Mouse (Mus musculus) midbrain, postnatal 0 days (tissue): ENCODE measurements at regions not wholly inside any gene's neighbourhood (a gene's known extent, or its start where the extent isn't known, plus 50 kb on each side); places are given as distances from the start of the nearest gene placed in this dataset.

ENCODE experiments used
- ATAC-seq: fragments of 200-750 bp; cut with Nextera tagmentation; 2 replicates; pipeline ENCODE4 v1.8.0; 2017; ENCODE audit warnings: moderate number of reproducible peaks, mild to moderate bottlenecking, moderate TSS enrichment, moderate library complexity; ENCODE audit not compliant: low FRiP score
- DNase-seq: peaks from one replicate; pipeline ENCODE4 v3.0.0-alpha.2; 2015; ENCODE audit warnings: low spot score
- H3K27ac ChIP-seq: fragments of 300-500 bp; sonication (generic); 2 replicates; pipeline ENCODE4 v1.5.1; 2014; ENCODE audit warnings: low read depth, mild to moderate bottlenecking, low read length, mixed read lengths
- H3K27me3 ChIP-seq: fragments of 300-500 bp; sonication (generic); 2 replicates; pipeline ENCODE4 v1.6.1; 2014; ENCODE audit warnings: low read length, control low read depth, mixed read lengths; ENCODE audit not compliant: insufficient read depth
- H3K36me3 ChIP-seq: fragments of 300-500 bp; sonication (generic); 2 replicates; pipeline ENCODE4 v1.6.1; 2014; ENCODE audit warnings: low read length, control low read depth, mixed read lengths; ENCODE audit not compliant: insufficient read depth
- H3K4me1 ChIP-seq: fragments of 300-500 bp; sonication (generic); 2 replicates; pipeline ENCODE4 v1.6.1; 2014; ENCODE audit warnings: mild to moderate bottlenecking, control low read depth, antibody characterized with exemption, low read length, mixed read lengths; ENCODE audit not compliant: insufficient read depth
- H3K4me2 ChIP-seq: fragments of 300-500 bp; sonication (generic); 2 replicates; pipeline ENCODE4 v1.6.1; 2014; ENCODE audit warnings: low read depth, mild to moderate bottlenecking, low read length, mixed read lengths; ENCODE audit not compliant: poor library complexity, severe bottlenecking
- H3K4me3 ChIP-seq: fragments of 300-500 bp; sonication (generic); 2 replicates; pipeline ENCODE4 v1.5.1; 2014; ENCODE audit warnings: low read depth, mild to moderate bottlenecking, low read length, moderate library complexity
- H3K9ac ChIP-seq: fragments of 300-500 bp; sonication (generic); replicated peaks from 2 replicates; pipeline ENCODE4 v1.6.1; 2014; ENCODE audit warnings: mild to moderate bottlenecking, low read length, moderate library complexity, mixed read lengths; ENCODE audit not compliant: poor library complexity, severe bottlenecking
- H3K9me3 ChIP-seq: fragments of 300-500 bp; sonication (generic); 2 replicates; pipeline ENCODE4 v1.6.1; 2016; ENCODE audit warnings: low read length, control low read depth
- CTCF ChIP-seq: IDR thresholded peaks from 2 replicates; pipeline ENCODE4 v1.5.1; 2016; ENCODE audit warnings: antibody characterized with exemption, mild to moderate bottlenecking
- WGBS: fragments of 180-500 bp; shearing (Covaris S2); extraction: QIAGEN DNeasy Blood & Tissue Kit; methylation state at CpG from one replicate; pipeline ENCODE4 v1.1.7; 2014; 5-methylcytosine and 5-hydroxymethylcytosine counted together

DNA sequence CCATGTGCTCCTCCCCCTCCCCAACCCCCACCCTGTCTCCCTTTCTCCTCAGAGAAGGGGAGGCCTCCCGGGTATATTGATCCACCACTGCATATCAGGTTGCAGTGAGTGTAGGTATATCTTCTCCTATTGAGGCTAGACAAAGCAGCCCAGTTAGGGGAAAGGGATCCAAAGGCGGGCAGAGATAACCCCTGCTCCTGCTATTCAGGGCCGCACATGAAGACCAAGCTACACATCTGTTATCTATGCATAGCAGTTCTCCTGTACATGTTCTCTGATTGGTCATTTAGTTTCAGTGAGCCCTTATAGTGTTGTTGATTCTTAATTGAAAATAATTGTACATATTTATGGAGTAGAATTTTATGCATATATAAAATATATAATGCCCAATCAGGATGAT lies 143.7 kb downstream of the Drd1 start:
- no peak overlapping the region for H3K27ac ChIP-seq
- no peaks in the 10 kb centered on the region for H3K27me3 ChIP-seq
- ATAC-seq = no peak
- no peak for TF ChIP-seq CTCF
- H3K36me3 ChIP-seq = no peaks in the 10 kb centered on the region
- no peak overlapping the region for H3K9ac ChIP-seq
- H3K4me2 ChIP-seq = no peak overlapping the region
- no peaks in the 10 kb centered on the region for H3K4me1 ChIP-seq
- H3K4me3 ChIP-seq = no peak overlapping the region
- DNase-seq = no peak
- 59% methylated on average over 3 of the region's 3 CpGs for WGBS
- no peaks in the 10 kb centered on the region for H3K9me3 ChIP-seq

DNA sequence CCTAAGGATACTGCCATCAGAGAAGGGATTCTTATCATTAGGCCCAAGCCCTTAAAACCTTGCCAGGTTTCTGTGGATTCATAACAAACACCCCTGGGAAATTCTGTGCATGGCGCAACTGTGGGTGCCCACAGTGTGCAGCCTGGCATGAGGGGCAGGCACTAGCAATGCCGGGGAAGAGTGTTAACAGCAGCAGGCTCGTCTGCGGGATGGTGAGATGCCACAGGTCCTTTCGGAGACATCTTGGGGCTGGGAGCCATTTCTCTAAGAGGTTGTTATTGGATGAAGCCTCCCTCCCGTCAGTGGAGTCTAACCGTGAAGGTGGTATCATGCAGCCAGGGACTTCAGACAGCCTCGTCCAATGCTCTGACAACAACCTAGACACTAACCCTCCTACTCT lies 144.2 kb downstream of the Drd1 start:
- Histone ChIP-seq H3K4me2 (no peak overlapping the region), H3K27ac (no peak overlapping the region), H3K9me3 (no peaks in the 10 kb centered on the region), H3K4me3 (no peak overlapping the region), H3K27me3 (no peaks in the 10 kb centered on the region), H3K36me3 (no peaks in the 10 kb centered on the region), H3K4me1 (no peaks in the 10 kb centered on the region), H3K9ac (no peak overlapping the region)
- 91% methylated on average over 8 of the region's 8 CpGs for WGBS
- ATAC-seq (no peak), DNase-seq (no peak)
- TF ChIP-seq CTCF = no peak

DNA sequence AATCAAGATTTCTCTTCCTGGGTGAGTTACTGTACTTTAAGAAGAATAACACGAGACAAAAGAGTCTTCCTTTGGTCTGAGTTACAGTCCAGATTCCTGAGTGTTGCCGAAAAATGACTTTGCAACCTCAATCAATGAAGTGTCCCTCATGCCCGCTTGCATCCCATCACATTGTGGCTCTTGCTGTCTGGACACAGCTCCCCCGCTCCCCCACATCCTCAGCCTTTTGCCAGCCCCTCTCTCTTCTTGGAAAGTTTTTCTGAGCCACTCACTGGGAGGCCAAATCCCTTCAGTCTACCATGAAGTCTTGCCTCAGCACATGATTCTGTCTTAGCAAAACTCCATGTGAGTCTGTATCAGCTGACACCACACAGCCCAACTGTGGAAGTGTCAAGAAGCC lies 145.3 kb downstream of the Drd1 start:
- 78% methylated on average over 4 of the region's 4 CpGs for WGBS
- TF ChIP-seq CTCF = no peak

DNA sequence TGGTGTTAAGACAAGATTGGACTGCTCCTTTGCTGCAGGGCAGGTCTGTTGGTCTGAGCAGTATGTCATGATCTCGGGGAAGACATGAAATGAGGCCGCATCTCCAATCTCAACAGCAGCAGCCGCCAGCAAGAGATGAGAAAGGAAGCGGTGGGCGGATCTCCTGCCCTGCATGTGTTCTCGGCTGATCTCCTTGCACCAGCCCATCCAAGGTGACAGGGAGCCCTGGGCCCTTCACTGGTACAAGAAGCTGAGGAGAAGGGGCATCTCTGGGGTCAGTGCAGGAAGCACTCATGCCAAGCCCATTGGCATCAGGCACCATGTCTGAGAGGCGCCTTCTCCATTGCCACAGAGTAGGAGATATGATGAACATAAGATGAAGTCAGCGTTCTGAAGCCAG lies 151.0 kb downstream of the Drd1 start:
- 88% methylated on average over 8 of the region's 8 CpGs for WGBS
- Histone ChIP-seq H3K9me3 (no peaks in the 10 kb centered on the region), H3K36me3 (no peaks in the 10 kb centered on the region), H3K9ac (no peak overlapping the region), H3K27me3 (no peaks in the 10 kb centered on the region), H3K4me1 (peaks cover 3% of the 10 kb centered on the region; the same call in 1 of the 2 replicates), H3K27ac (no peak overlapping the region), H3K4me3 (no peak overlapping the region), H3K4me2 (no peak overlapping the region)
- DNase-seq = no peak
- no peak for ATAC-seq
- TF ChIP-seq CTCF = no peak

More for the DNA sequence above, 145.3 kb downstream of the Drd1 start:
- DNase-seq = no peak
- no peak overlapping the region for H3K4me2 ChIP-seq
- no peak overlapping the region for H3K4me3 ChIP-seq
- H3K36me3 ChIP-seq = no peaks in the 10 kb centered on the region
- H3K27ac ChIP-seq = no peak overlapping the region
- H3K9ac ChIP-seq = no peak overlapping the region
- H3K27me3 ChIP-seq = no peaks in the 10 kb centered on the region
- no peak for ATAC-seq
- no peaks in the 10 kb centered on the region for H3K9me3 ChIP-seq
- no peaks in the 10 kb centered on the region for H3K4me1 ChIP-seq

DNA sequence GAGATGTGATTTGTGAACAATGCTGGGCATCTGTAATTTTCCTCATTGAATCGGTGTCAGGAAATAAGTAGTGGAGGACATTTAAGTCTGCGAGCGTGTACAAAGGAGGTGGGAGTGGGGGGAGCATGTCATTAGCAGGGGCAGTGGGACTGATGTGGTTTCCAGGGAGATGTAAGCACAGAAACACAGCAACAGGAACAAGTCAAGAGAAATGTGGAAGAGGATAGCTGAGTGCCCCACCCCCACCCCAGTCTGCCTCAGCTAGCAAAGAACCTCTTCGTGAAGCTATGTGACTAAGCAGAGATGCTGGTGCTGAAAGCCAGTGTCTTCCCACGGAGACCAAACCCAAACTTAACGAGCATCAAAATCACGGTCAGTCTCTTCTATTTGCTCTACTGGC lies 151.9 kb downstream of the Drd1 start:
- peak; percentile 16 for DNase-seq
- H3K27ac ChIP-seq = no peak overlapping the region
- no peak overlapping the region for H3K4me3 ChIP-seq
- H3K27me3 ChIP-seq = no peaks in the 10 kb centered on the region
- H3K4me1 ChIP-seq = peaks cover 3% of the 10 kb centered on the region; the same call in 1 of the 2 replicates
- no peak overlapping the region for H3K4me2 ChIP-seq
- no peaks in the 10 kb centered on the region for H3K36me3 ChIP-seq
- no peak for TF ChIP-seq CTCF
- H3K9me3 ChIP-seq = no peaks in the 10 kb centered on the region
- 34% methylated on average over 7 of the region's 7 CpGs for WGBS
- no peak for ATAC-seq
- H3K9ac ChIP-seq = no peak overlapping the region

DNA sequence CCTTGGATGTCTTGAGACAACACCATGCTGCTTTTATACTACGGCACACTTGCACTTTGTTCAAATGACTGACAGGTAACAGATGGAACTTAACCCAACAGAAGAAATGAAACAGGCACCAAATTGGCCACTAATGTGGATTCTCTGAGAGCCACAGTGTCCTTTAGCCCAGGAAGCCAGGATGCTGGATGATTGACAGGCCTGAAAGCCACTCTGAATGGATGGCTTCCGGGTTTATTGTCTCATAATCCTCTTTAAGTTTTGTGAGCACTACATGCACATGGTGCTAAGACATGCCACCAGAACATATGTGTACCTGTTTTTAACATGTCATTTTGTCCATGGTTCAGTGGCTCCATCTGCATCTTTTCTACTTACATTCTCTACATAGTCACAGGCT lies 152.7 kb downstream of the Drd1 start:
- peaks cover 3% of the 10 kb centered on the region; the same call in 1 of the 2 replicates for H3K4me1 ChIP-seq
- no peak overlapping the region for H3K27ac ChIP-seq
- DNase-seq = no peak
- no peak for TF ChIP-seq CTCF
- H3K27me3 ChIP-seq = no peaks in the 10 kb centered on the region
- no peak overlapping the region for H3K4me3 ChIP-seq
- no peak overlapping the region for H3K9ac ChIP-seq
- no peak for ATAC-seq
- WGBS = 60% methylated on average over 2 of the region's 2 CpGs
- no peak overlapping the region for H3K4me2 ChIP-seq
- H3K36me3 ChIP-seq = no peaks in the 10 kb centered on the region
- H3K9me3 ChIP-seq = no peaks in the 10 kb centered on the region
